Mouse (Mus musculus) limb, embryonic 14.5 days (tissue): Measurements from ENCODE around the gene Lhfpl2. TPM values are rescaled to one million over a fixed set of nuclear protein-coding genes. Genes with fewer than 3 reads are reported as not detected.
A peak's percentile ranks its signal among the peaks of the same experiment; 100 is the strongest.

Experiments
- ATAC-seq: fragments of 200-750 bp; cut with Nextera tagmentation; 2 replicates; pipeline ENCODE4 v1.8.0; 2017; ENCODE audit warnings: low read depth, moderate number of reproducible peaks, moderate TSS enrichment; ENCODE audit not compliant: low FRiP score
- DNase-seq: peaks from one replicate; pipeline ENCODE4 v3.0.0-alpha.2; 2015; ENCODE audit warnings: low spot score
- H3K27ac ChIP-seq: fragments of 300-500 bp; sonication (generic); replicated peaks from 2 replicates; pipeline ENCODE4 v1.5.1; 2014; ENCODE audit warnings: low read depth, mild to moderate bottlenecking, low read length, moderate library complexity, mixed read lengths
- H3K27me3 ChIP-seq: fragments of 300-500 bp; sonication (generic); 2 replicates; pipeline ENCODE4 v1.6.1; 2014; ENCODE audit warnings: low read length, mixed read lengths; ENCODE audit not compliant: control insufficient read depth, insufficient read depth
- H3K36me3 ChIP-seq: fragments of 300-500 bp; sonication (generic); 2 replicates; pipeline ENCODE4 v1.6.1; 2014; ENCODE audit warnings: mild to moderate bottlenecking, low read length, moderate library complexity, mixed read lengths; ENCODE audit not compliant: control insufficient read depth, insufficient read depth
- H3K4me1 ChIP-seq: fragments of 300-500 bp; sonication (generic); 2 replicates; pipeline ENCODE4 v1.6.1; 2014; ENCODE audit warnings: antibody characterized with exemption, low read length, mixed read lengths; ENCODE audit not compliant: control insufficient read depth, insufficient read depth
- H3K4me2 ChIP-seq: fragments of 300-500 bp; sonication (generic); replicated peaks from 2 replicates; pipeline ENCODE4 v1.6.1; 2014; ENCODE audit warnings: low read depth, mild to moderate bottlenecking, low read length, moderate library complexity; ENCODE audit not compliant: severe bottlenecking
- H3K4me3 ChIP-seq: fragments of 300-500 bp; sonication (generic); replicated peaks from 2 replicates; pipeline ENCODE4 v1.5.1; 2014; ENCODE audit warnings: low read length
- H3K9ac ChIP-seq: fragments of 300-500 bp; sonication (generic); 2 replicates; pipeline ENCODE4 v1.6.1; 2014; ENCODE audit warnings: mild to moderate bottlenecking, low read depth, low read length, moderate library complexity; ENCODE audit not compliant: severe bottlenecking
- H3K9me3 ChIP-seq: fragments of 300-500 bp; sonication (generic); 2 replicates; pipeline ENCODE4 v1.6.1; 2016; ENCODE audit warnings: low read length; ENCODE audit not compliant: control insufficient read depth
- POLR2A ChIP-seq: fragments of 200-500 bp; IDR thresholded peaks from 2 replicates; pipeline ENCODE4 v1.8.0; 2012; ENCODE audit warnings: inconsistent platforms, mild to moderate bottlenecking, moderate library complexity, borderline replicate concordance; ENCODE audit not compliant: insufficient read depth, insufficient read length; ENCODE audit errors: extremely low read depth
- whole genome bisulfite sequencing: fragments of 180-500 bp; shearing (Covaris S2); extraction: QIAGEN DNeasy Blood & Tissue Kit; methylation state at CpG from one replicate; pipeline ENCODE4 v1.1.7; 2014; 5-methylcytosine and 5-hydroxymethylcytosine counted together
- polyA plus RNA-seq, 2 experiments: library from polyadenylated mRNA; depleted of rRNA in 1 of 2; stranded (reverse) in 1 of 2; unstranded in 1 of 2; fragments of >200 nt; fragmentation: Nextera tagmentation in 1 of 2; extraction: Ambion mirVana in 1 of 2; gene quantifications; 2 replicates each; pipeline versions ENCODE4 v1.2.1 to v1.2.3; 2012 to 2014

The Lhfpl2 gene
- polyA plus RNA-seq, 2 experiments, result 60.5 to 69.4 TPM

GRCm38 (mm10) chr13:94030551-94030950 is 27.0 kb upstream of the Lhfpl2 start:
- Histone ChIP-seq H3K36me3 (no peaks in the 10 kb centered on the region), H3K9me3 (no peaks in the 10 kb centered on the region), H3K4me1 (peaks cover 7% of the 10 kb centered on the region), H3K27me3 (no peaks in the 10 kb centered on the region), H3K9ac (no peak overlapping the region), H3K27ac (no peak overlapping the region), H3K4me2 (no peak overlapping the region), H3K4me3 (no peak overlapping the region)
- no peak for DNase-seq
- TF ChIP-seq POLR2A, result no peak
- WGBS, result 86% methylated on average over 2 of the region's 2 CpGs
- no peak for ATAC-seq

GRCm38 (mm10) chr13:94037313-94038051 is 20.1 kb upstream of the Lhfpl2 start:
- TF ChIP-seq POLR2A, result no peak
- no peaks in the 10 kb centered on the region for H3K36me3 ChIP-seq
- H3K4me2 ChIP-seq, result no peak overlapping the region
- H3K9me3 ChIP-seq, result no peaks in the 10 kb centered on the region
- peak; percentile 26 for DNase-seq
- H3K4me1 ChIP-seq, result 0 out of 2 replicates have a peak, but pooled peaks cover 4% of the 10 kb centered on the region
- H3K9ac ChIP-seq, result no peak overlapping the region
- 49% methylated on average over 6 of the region's 6 CpGs for WGBS
- H3K27ac ChIP-seq, result peak overlapping the region; percentile 59
- ATAC-seq, result no peak
- no peaks in the 10 kb centered on the region for H3K27me3 ChIP-seq
- H3K4me3 ChIP-seq, result no peak overlapping the region

GRCm38 (mm10) chr13:94038052-94038340 is 19.6 kb upstream of the Lhfpl2 start:
- no peaks in the 10 kb centered on the region for H3K9me3 ChIP-seq
- peak overlapping the region; percentile 59 for H3K27ac ChIP-seq
- H3K4me2 ChIP-seq, result no peak overlapping the region
- H3K9ac ChIP-seq, result no peak overlapping the region
- no peak for TF ChIP-seq POLR2A
- no peaks in the 10 kb centered on the region for H3K36me3 ChIP-seq
- H3K4me1 ChIP-seq, result 0 out of 2 replicates have a peak, but pooled peaks cover 4% of the 10 kb centered on the region
- DNase-seq (no peak), ATAC-seq (no peak)
- WGBS, result 41% methylated on average over 2 of the region's 2 CpGs
- no peak overlapping the region for H3K4me3 ChIP-seq
- H3K27me3 ChIP-seq, result no peaks in the 10 kb centered on the region

- H3K36me3 ChIP-seq, result no peaks in the 10 kb centered on the region
- WGBS, result 46% methylated on average over 7 of the region's 7 CpGs
- no peak overlapping the region for H3K4me3 ChIP-seq
- DNase-seq, result no peak
- H3K4me1 ChIP-seq, result no peaks in the 10 kb centered on the region
- H3K4me2 ChIP-seq, result no peak overlapping the region
- H3K9ac ChIP-seq, result no peak overlapping the region
- H3K27ac ChIP-seq, result no peak overlapping the region
- no peaks in the 10 kb centered on the region for H3K9me3 ChIP-seq
- ATAC-seq, result no peak
- no peak for TF ChIP-seq POLR2A
- no peaks in the 10 kb centered on the region for H3K27me3 ChIP-seq
Observed at GRCm38 (mm10) chr13:94050036-94050435, 7.6 kb upstream of the Lhfpl2 start.

GRCm38 (mm10) chr13:94050782-94051181 is 6.8 kb upstream of the Lhfpl2 start:
- Histone ChIP-seq H3K9ac (no peak overlapping the region), H3K27me3 (no peaks in the 10 kb centered on the region; the same call in 1 of the 2 replicates), H3K9me3 (no peaks in the 10 kb centered on the region), H3K4me2 (no peak overlapping the region), H3K4me1 (no peaks in the 10 kb centered on the region), H3K36me3 (no peaks in the 10 kb centered on the region), H3K4me3 (no peak overlapping the region), H3K27ac (no peak overlapping the region)
- no peak for ATAC-seq
- TF ChIP-seq POLR2A, result no peak
- DNase-seq, result no peak
- WGBS, result 91% methylated on average over 3 of the region's 3 CpGs
